Mouse (Mus musculus) testis, adult 10 weeks (tissue): ENCODE measurements around the gene Stk32b. TPM values are rescaled to one million over a fixed set of nuclear protein-coding genes. Genes with fewer than 3 reads are reported as not detected.

ENCODE experiments used
- polyA plus RNA-seq: library from polyadenylated mRNA; stranded (reverse); fragments of 350-450 nt; fragmentation: Illumina TruSeq; extraction: RNeasy Lipid Tissue Mini Kit (QIAGEN cat#74804); gene quantifications from one replicate; pipeline ENCODE4 v1.2.3, GENCODE M21; 2014; ENCODE audit warnings: low read depth, low replicate concordance

Stk32b gene
- 0.92 TPM for polyA plus RNA-seq

DNA sequence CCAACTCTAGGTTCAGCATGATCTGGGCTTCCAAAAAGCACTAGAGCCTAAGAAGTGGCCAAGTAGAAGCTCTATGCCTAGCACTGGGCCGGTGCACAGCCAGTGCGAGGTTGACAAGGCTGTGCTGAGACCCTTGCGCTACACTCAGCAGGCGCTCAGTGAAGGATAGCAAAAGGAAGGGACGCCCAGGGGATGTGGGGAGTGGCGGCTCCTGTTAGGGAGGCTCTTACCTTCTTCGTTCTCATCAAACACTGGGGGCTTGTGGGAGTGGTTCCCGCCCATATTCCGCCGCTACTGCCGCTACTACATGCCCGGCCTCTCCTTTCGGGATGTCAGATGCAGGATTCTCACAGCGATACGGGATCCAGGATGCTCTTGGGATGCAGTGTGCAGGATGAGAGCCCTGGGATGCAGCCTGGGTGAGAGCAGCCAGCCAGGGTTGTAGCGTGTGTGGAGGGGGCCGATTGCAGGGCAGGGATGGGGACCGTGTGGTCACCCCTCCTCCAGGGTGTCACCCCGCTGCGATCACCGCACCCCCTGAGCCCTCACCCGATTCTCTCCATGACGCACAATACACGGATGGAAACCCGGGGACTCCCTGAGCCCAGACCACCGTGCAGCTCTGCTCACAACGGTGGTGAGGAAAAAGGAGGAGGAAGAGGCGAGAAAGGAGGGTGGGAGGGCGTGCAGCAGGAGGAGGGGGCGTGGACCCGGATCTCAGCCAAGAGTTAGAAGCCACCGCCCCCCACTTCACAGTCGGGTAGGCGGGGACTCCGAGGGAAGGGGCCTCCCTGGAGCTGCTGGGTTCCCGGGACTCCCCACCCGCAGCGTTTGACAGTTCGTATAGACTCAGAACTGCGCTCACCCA lies at the start of gene Stk32b:
Gene Stk32b, minus strand, starts transcription at position 667 of the 868 bp plus-strand sequence.

DNA sequence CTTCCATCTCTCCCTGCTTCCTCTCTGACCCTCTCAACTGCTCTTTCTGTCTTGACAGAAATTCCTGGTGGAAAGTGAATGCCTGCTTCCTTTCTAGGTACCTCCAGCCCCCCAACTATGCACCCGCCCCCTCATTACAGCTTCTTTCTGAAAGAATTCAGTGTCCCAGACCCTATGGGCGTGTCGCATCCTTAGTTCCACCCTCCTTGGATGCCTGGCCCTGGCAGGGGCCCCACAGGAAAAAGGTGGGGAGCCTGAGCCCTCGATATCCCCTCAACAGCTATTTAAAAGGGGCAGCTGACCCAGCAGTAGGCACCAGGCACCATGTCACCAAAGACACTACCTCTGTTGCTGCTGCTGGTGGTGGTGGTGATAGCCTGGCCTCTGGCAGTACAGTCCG lies 18.3 kb upstream of the Stk32b start, which contains the start of gene Cytl1:
Gene Cytl1, plus strand, starts transcription at position 296 of the 400 bp plus-strand sequence.

Other genes with a start within 250 kb of the Stk32b start
- 5.5 TPM for gene Cytl1, start 18.3 kb upstream of the Stk32b start, polyA plus RNA-seq
- not detected for gene Msx1, start 107.4 kb upstream of the Stk32b start, polyA plus RNA-seq